Mouse (Mus musculus): ENCODE results near the gene Dcun1d2. TPM values are rescaled to one million over a fixed set of nuclear protein-coding genes. Genes with fewer than 3 reads are reported as not detected.

The Dcun1d2 gene
- total and polyA plus RNA-seq, 2 experiments: 10.7 to 13.1 TPM

- H3K27me3 ChIP-seq (ENCODE audit: control insufficient read depth, insufficient read depth, low read length): no peaks in the 10 kb centered on the region
- WGBS: 85% methylated on average over 5 of the region's 5 CpGs
- H3K27ac ChIP-seq (replicated peaks; ENCODE audit: insufficient read depth, low read depth, low read length): no peak overlapping the region
- no peaks in the 10 kb centered on the region for H3K36me3 ChIP-seq (ENCODE audit: control insufficient read depth, insufficient read depth, low read length)
- DNase-seq (ENCODE audit: extremely low read depth, low read depth, low spot score): no peak
- TF ChIP-seq CTCF (IDR thresholded peaks at IDR 0.05; ENCODE audit: low read depth, low read length): no peak
- no peak for TF ChIP-seq POLR2A (IDR thresholded peaks at IDR 0.05; ENCODE audit: extremely low read depth, insufficient read depth, low read length)
- no peak overlapping the region for H3K4me3 ChIP-seq (ENCODE audit: insufficient read depth, low read depth, low read length)
- no peaks in the 10 kb centered on the region for H3K79me2 ChIP-seq (ENCODE audit: control insufficient read depth, insufficient read depth, low read length)
- H3K9ac ChIP-seq (ENCODE audit: low read depth, low read length): no peak overlapping the region
- H3K4me1 ChIP-seq (ENCODE audit: control insufficient read depth, insufficient read depth, low read length): peaks cover 7% of the 10 kb centered on the region; the same call in 1 of the 2 replicates
Observed at GRCm38 (mm10) chr8:13253413-13253812, 34.5 kb downstream of the Dcun1d2 start.

- Histone ChIP-seq H3K36me3 (ENCODE audit: control insufficient read depth, insufficient read depth, low read length) (no peaks in the 10 kb centered on the region), H3K4me3 (ENCODE audit: insufficient read depth, low read depth, low read length) (no peak overlapping the region), H3K27ac (replicated peaks; ENCODE audit: insufficient read depth, low read depth, low read length) (no peak overlapping the region), H3K27me3 (ENCODE audit: control insufficient read depth, insufficient read depth, low read length) (no peaks in the 10 kb centered on the region), H3K4me1 (ENCODE audit: control insufficient read depth, insufficient read depth, low read length) (peaks cover 7% of the 10 kb centered on the region; the same call in 1 of the 2 replicates), H3K79me2 (ENCODE audit: control insufficient read depth, insufficient read depth, low read length) (no peaks in the 10 kb centered on the region), H3K9ac (ENCODE audit: low read depth, low read length) (no peak overlapping the region)
- 89% methylated on average over 13 of the region's 13 CpGs for WGBS
- no peak for TF ChIP-seq CTCF (IDR thresholded peaks at IDR 0.05; ENCODE audit: low read depth, low read length)
- TF ChIP-seq POLR2A (IDR thresholded peaks at IDR 0.05; ENCODE audit: extremely low read depth, insufficient read depth, low read length): no peak
- DNase-seq (ENCODE audit: extremely low read depth, low read depth, low spot score): no peak
Observed at GRCm38 (mm10) chr8:13252837-13253236, 35.1 kb downstream of the Dcun1d2 start.

DNA sequence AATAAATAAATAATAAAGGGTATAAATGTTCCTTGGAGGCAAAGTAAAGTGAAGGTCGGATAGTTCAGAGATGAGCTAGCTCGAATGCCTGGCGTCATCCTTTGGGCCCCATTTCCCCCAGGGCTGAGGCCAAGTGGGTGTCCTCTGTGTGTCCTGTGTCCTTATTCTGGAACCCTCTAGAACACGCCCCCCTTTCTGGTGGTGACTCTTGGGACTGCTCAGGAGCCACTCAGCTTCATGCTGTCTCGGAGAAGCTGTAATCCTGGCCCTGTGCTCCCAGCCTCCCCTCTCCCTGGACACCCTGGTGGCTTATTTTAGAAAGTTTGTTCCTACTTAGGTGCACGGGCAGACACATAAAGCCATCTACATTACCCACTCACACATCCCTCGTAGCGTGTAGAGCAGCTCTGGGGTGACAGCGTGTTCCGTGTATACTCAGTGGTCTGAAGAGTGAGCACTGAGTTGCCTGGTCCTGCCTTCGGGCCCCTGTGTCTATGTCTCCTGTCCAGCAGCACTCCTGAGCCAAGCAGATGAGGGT, 43.5 kb downstream of the Dcun1d2 start:
- Histone ChIP-seq H3K27ac (replicated peaks; ENCODE audit: insufficient read depth, low read depth, low read length) (no peak overlapping the region), H3K9ac (ENCODE audit: low read depth, low read length) (no peak overlapping the region)
- 86% methylated on average over 11 of the region's 11 CpGs for WGBS

DNA sequence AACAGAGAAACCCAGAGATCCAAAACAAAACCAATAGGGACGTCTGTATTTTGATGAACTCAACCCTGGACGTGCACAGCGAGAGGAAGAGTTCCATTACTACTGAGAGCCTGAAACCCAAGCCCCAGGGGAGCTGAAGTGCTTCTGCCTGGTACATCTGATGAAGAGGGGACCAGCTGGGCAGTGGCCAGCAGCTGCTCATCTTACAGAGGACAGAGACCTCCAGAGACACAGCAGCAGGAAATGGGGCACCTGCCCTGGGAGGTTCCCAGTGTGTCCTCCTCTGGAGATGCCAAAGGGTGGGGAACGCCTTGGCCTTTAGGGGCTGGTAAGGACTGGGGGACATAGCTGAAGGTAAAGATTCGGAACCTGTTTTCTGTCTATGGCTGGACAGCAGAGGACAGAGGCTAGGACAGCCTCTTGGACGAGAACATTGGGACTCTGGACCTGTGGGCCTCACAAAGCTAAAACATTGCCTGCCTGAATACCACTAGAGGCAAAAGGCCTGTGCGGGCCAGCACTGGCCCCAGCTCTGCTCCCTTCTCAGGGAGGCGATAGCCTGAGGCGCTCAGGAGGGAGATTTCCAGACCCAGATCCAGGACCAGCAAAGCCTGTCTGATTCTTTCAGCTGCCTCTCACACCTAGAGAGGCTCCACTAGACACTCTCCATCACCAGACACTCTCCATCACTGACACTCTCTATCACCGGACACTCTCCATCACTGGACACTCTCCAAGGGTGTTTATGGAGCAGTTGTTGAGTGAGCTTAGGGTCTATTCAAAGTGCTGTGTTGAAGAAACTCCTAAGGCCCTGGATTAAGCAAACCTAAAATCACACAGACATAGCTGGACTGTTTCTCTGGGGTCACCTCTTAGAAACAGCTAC, 44.7 kb downstream of the Dcun1d2 start:
- no peak overlapping the region for H3K9ac ChIP-seq (ENCODE audit: low read depth, low read length)
- no peaks in the 10 kb centered on the region for H3K27me3 ChIP-seq (ENCODE audit: control insufficient read depth, insufficient read depth, low read length)
- WGBS: 94% methylated on average over 10 of the region's 10 CpGs
- H3K79me2 ChIP-seq (ENCODE audit: control insufficient read depth, insufficient read depth, low read length): no peaks in the 10 kb centered on the region
- TF ChIP-seq CTCF (IDR thresholded peaks at IDR 0.05; ENCODE audit: low read depth, low read length) (no peak), POLR2A (IDR thresholded peaks at IDR 0.05; ENCODE audit: extremely low read depth, insufficient read depth, low read length) (no peak)
- no peak for DNase-seq (ENCODE audit: extremely low read depth, low read depth, low spot score)
- peaks cover 8% of the 10 kb centered on the region; the same call in 1 of the 2 replicates for H3K4me1 ChIP-seq (ENCODE audit: control insufficient read depth, insufficient read depth, low read length)
- H3K27ac ChIP-seq (replicated peaks; ENCODE audit: insufficient read depth, low read depth, low read length): no peak overlapping the region
- no peaks in the 10 kb centered on the region for H3K36me3 ChIP-seq (ENCODE audit: control insufficient read depth, insufficient read depth, low read length)
- no peak overlapping the region for H3K4me3 ChIP-seq (ENCODE audit: insufficient read depth, low read depth, low read length)

More for the DNA sequence above, 43.5 kb downstream of the Dcun1d2 start:
- H3K27me3 ChIP-seq (ENCODE audit: control insufficient read depth, insufficient read depth, low read length): no peaks in the 10 kb centered on the region
- H3K79me2 ChIP-seq (ENCODE audit: control insufficient read depth, insufficient read depth, low read length): no peaks in the 10 kb centered on the region
- no peak for DNase-seq (ENCODE audit: extremely low read depth, low read depth, low spot score)
- H3K4me3 ChIP-seq (ENCODE audit: insufficient read depth, low read depth, low read length): no peak overlapping the region
- TF ChIP-seq CTCF (IDR thresholded peaks at IDR 0.05; ENCODE audit: low read depth, low read length) (no peak), POLR2A (IDR thresholded peaks at IDR 0.05; ENCODE audit: extremely low read depth, insufficient read depth, low read length) (no peak)
- no peaks in the 10 kb centered on the region for H3K36me3 ChIP-seq (ENCODE audit: control insufficient read depth, insufficient read depth, low read length)
- H3K4me1 ChIP-seq (ENCODE audit: control insufficient read depth, insufficient read depth, low read length): peaks cover 8% of the 10 kb centered on the region; the same call in 1 of the 2 replicates

DNA sequence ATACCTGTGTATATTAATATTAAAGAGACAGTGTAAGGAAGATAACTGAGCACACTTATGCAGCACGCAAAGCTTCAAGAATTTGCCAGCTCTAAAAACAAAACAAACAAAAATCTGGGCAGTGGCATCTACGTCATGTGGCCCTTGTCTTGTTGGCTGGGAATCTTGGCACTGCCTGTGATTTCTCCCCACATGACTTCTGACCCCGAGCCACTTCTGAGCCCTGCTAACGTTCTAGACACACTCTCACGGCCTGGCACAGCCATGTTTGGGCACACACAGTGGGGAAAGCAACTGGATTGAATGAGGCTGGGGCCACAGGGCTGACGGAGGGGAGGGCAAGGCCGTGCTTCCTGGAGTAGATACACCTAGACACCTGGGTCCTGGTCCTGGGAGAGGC, 47.2 kb downstream of the Dcun1d2 start:
- Histone ChIP-seq H3K4me1 (ENCODE audit: control insufficient read depth, insufficient read depth, low read length) (peaks cover 8% of the 10 kb centered on the region; the same call in 1 of the 2 replicates), H3K27me3 (ENCODE audit: control insufficient read depth, insufficient read depth, low read length) (no peaks in the 10 kb centered on the region), H3K9ac (ENCODE audit: low read depth, low read length) (0 out of 2 replicates have a peak overlapping the region, but pooled peaks have one; percentile 20), H3K27ac (replicated peaks; ENCODE audit: insufficient read depth, low read depth, low read length) (peak overlapping the region; percentile 23; the same call in 1 of the 2 replicates), H3K36me3 (ENCODE audit: control insufficient read depth, insufficient read depth, low read length) (no peaks in the 10 kb centered on the region), H3K79me2 (ENCODE audit: control insufficient read depth, insufficient read depth, low read length) (no peaks in the 10 kb centered on the region), H3K4me3 (ENCODE audit: insufficient read depth, low read depth, low read length) (no peak overlapping the region)
- TF ChIP-seq CTCF (IDR thresholded peaks at IDR 0.05; ENCODE audit: low read depth, low read length): no peak
- TF ChIP-seq POLR2A (IDR thresholded peaks at IDR 0.05; ENCODE audit: extremely low read depth, insufficient read depth, low read length): no peak
- WGBS: 20% methylated on average over 7 of the region's 7 CpGs
- peak; percentile 97 for DNase-seq (ENCODE audit: extremely low read depth, low read depth, low spot score)
